Mouse (Mus musculus) bone marrow, adult 2 months (tissue): ENCODE measurements around the gene Rbm7.

ENCODE experiments used
- CTCF ChIP-seq: fragments of 200-500 bp; IDR thresholded peaks from 2 replicates; pipeline ENCODE4 v1.5.1; 2011; ENCODE audit warnings: low read length, control low read depth; ENCODE audit not compliant: control insufficient read depth, insufficient read depth
- POLR2A ChIP-seq: fragments of 200-500 bp; IDR thresholded peaks from 2 replicates; pipeline ENCODE4 v1.6.1; 2011; ENCODE audit warnings: low read depth, mild to moderate bottlenecking, control low read depth, low read length, borderline replicate concordance; ENCODE audit not compliant: control insufficient read depth

- TF ChIP-seq CTCF = no peak
- TF ChIP-seq POLR2A = no peak
Measured at GRCm38 (mm10) chr9:48531294-48531693, 36.2 kb upstream of the Rbm7 start.
